Mouse (Mus musculus): ENCODE measurements at regions not wholly inside any gene's neighbourhood (a gene's known extent, or its start where the extent isn't known, plus 50 kb on each side); places are given as distances from the start of the nearest gene placed in this dataset.

- no peak overlapping the region for H3K4me2 ChIP-seq
- 72% methylated on average over 5 of the region's 5 CpGs for WGBS
- H3K27ac ChIP-seq = no peak overlapping the region
- H3K36me3 ChIP-seq (replicated peaks) = no peaks in the 10 kb centered on the region
- H3K4me3 ChIP-seq = no peak overlapping the region
- no peaks in the 10 kb centered on the region for H3K9me3 ChIP-seq
- H3K27me3 ChIP-seq (replicated peaks) = no peaks in the 10 kb centered on the region
- H3K4me1 ChIP-seq = no peaks in the 10 kb centered on the region
- H3K9ac ChIP-seq = no peak overlapping the region
- ATAC-seq (replicated peaks) = no peak
These were observed 114.5 kb upstream of the Habp2 start for GRCm38 (mm10) chr19:56172454-56172853.

- 91% methylated on average over 8 of the region's 8 CpGs for WGBS
- no peak overlapping the region for H3K9ac ChIP-seq
These were observed 110.9 kb upstream of the Habp2 start for GRCm38 (mm10) chr19:56176059-56176458.

GRCm38 (mm10) chr19:56177231-56177745 is 109.6 kb upstream of the Habp2 start:
- H3K4me2 ChIP-seq = no peak overlapping the region
- 64% methylated on average over 12 of the region's 12 CpGs for WGBS
- H3K27ac ChIP-seq = no peak overlapping the region
- H3K9ac ChIP-seq = no peak overlapping the region
- H3K4me1 ChIP-seq = no peaks in the 10 kb centered on the region
- H3K4me3 ChIP-seq = no peak overlapping the region
- no peaks in the 10 kb centered on the region for H3K36me3 ChIP-seq (replicated peaks)
- no peak for ATAC-seq (replicated peaks)
- no peaks in the 10 kb centered on the region for H3K27me3 ChIP-seq (replicated peaks)
- no peaks in the 10 kb centered on the region for H3K9me3 ChIP-seq

More at GRCm38 (mm10) chr19:56176059-56176458, 110.9 kb upstream of the Habp2 start:
- no peak overlapping the region for H3K27ac ChIP-seq
- no peak overlapping the region for H3K4me2 ChIP-seq
- H3K36me3 ChIP-seq (replicated peaks) = no peaks in the 10 kb centered on the region
- no peak for ATAC-seq (replicated peaks)
- H3K4me1 ChIP-seq = no peaks in the 10 kb centered on the region
- H3K4me3 ChIP-seq = no peak overlapping the region
- no peaks in the 10 kb centered on the region for H3K9me3 ChIP-seq
- no peaks in the 10 kb centered on the region for H3K27me3 ChIP-seq (replicated peaks)

- Histone ChIP-seq H3K36me3 (replicated peaks) (no peaks in the 10 kb centered on the region), H3K4me3 (no peak overlapping the region), H3K4me2 (no peak overlapping the region), H3K4me1 (peaks cover 11% of the 10 kb centered on the region), H3K27me3 (replicated peaks) (no peaks in the 10 kb centered on the region), H3K9ac (no peak overlapping the region), H3K27ac (no peak overlapping the region), H3K9me3 (no peaks in the 10 kb centered on the region)
- 59% methylated on average over 5 of the region's 5 CpGs for WGBS
- ATAC-seq (replicated peaks) = no peak
These were observed 101.2 kb upstream of the Habp2 start for GRCm38 (mm10) chr19:56185756-56186155.

- Histone ChIP-seq H3K27me3 (replicated peaks) (no peaks in the 10 kb centered on the region), H3K9ac (no peak overlapping the region), H3K4me1 (peaks cover 15% of the 10 kb centered on the region), H3K36me3 (replicated peaks) (no peaks in the 10 kb centered on the region), H3K27ac (no peak overlapping the region), H3K4me3 (no peak overlapping the region), H3K4me2 (no peak overlapping the region), H3K9me3 (no peaks in the 10 kb centered on the region)
- no peak for ATAC-seq (replicated peaks)
- 97% methylated on average over 1 of the region's 1 CpGs for WGBS
These were observed 97.8 kb upstream of the Habp2 start for GRCm38 (mm10) chr19:56189185-56189584.

GRCm38 (mm10) chr19:56190222-56190621 is 96.7 kb upstream of the Habp2 start:
- no peaks in the 10 kb centered on the region for H3K9me3 ChIP-seq
- no peak overlapping the region for H3K4me2 ChIP-seq
- H3K27me3 ChIP-seq (replicated peaks) = no peaks in the 10 kb centered on the region
- H3K27ac ChIP-seq = 0 out of 2 replicates have a peak overlapping the region, but pooled peaks have one; percentile 17
- H3K4me3 ChIP-seq = no peak overlapping the region
- no peak for ATAC-seq (replicated peaks)
- H3K4me1 ChIP-seq = peaks cover 15% of the 10 kb centered on the region
- H3K9ac ChIP-seq = no peak overlapping the region
- 21% methylated on average over 3 of the region's 3 CpGs for WGBS
- no peaks in the 10 kb centered on the region for H3K36me3 ChIP-seq (replicated peaks)

- H3K27me3 ChIP-seq (replicated peaks) = no peaks in the 10 kb centered on the region
- no peaks in the 10 kb centered on the region for H3K9me3 ChIP-seq
- H3K36me3 ChIP-seq (replicated peaks) = no peaks in the 10 kb centered on the region
- whole genome bisulfite sequencing = 89% methylated on average over 15 of the region's 15 CpGs
- H3K9ac ChIP-seq = no peak overlapping the region
- no peak overlapping the region for H3K4me2 ChIP-seq
- no peak for ATAC-seq (replicated peaks)
- no peak overlapping the region for H3K4me3 ChIP-seq
- 0 out of 2 replicates have a peak, but pooled peaks cover 4% of the 10 kb centered on the region for H3K4me1 ChIP-seq
- no peak overlapping the region for H3K27ac ChIP-seq
These were observed 88.3 kb upstream of the Habp2 start for GRCm38 (mm10) chr19:56198474-56199236.

- Histone ChIP-seq H3K9me3 (no peaks in the 10 kb centered on the region), H3K4me2 (no peak overlapping the region), H3K4me1 (0 out of 2 replicates have a peak, but pooled peaks cover 4% of the 10 kb centered on the region), H3K36me3 (replicated peaks) (no peaks in the 10 kb centered on the region), H3K4me3 (no peak overlapping the region), H3K27ac (no peak overlapping the region), H3K9ac (no peak overlapping the region), H3K27me3 (replicated peaks) (no peaks in the 10 kb centered on the region)
- 59% methylated on average over 14 of the region's 14 CpGs for WGBS
- no peak for ATAC-seq (replicated peaks)
These were observed 87.4 kb upstream of the Habp2 start for GRCm38 (mm10) chr19:56199401-56200150.

GRCm38 (mm10) chr19:56201007-56201682 is 85.8 kb upstream of the Habp2 start:
- Histone ChIP-seq H3K27ac (no peak overlapping the region), H3K9me3 (no peaks in the 10 kb centered on the region), H3K27me3 (replicated peaks) (no peaks in the 10 kb centered on the region), H3K4me1 (0 out of 2 replicates have a peak, but pooled peaks cover 4% of the 10 kb centered on the region), H3K4me3 (no peak overlapping the region), H3K36me3 (replicated peaks) (no peaks in the 10 kb centered on the region), H3K4me2 (no peak overlapping the region), H3K9ac (no peak overlapping the region)
- 88% methylated on average over 9 of the region's 9 CpGs for WGBS
- no peak for ATAC-seq (replicated peaks)

- Histone ChIP-seq H3K27ac (no peak overlapping the region), H3K4me2 (no peak overlapping the region), H3K27me3 (replicated peaks) (no peaks in the 10 kb centered on the region), H3K9me3 (no peaks in the 10 kb centered on the region), H3K4me3 (no peak overlapping the region), H3K36me3 (replicated peaks) (no peaks in the 10 kb centered on the region), H3K9ac (no peak overlapping the region), H3K4me1 (0 out of 2 replicates have a peak, but pooled peaks cover 4% of the 10 kb centered on the region)
- 0 out of 2 replicates have a peak, but pooled peaks have one; percentile 70 for ATAC-seq (replicated peaks)
These were observed 85.0 kb upstream of the Habp2 start for GRCm38 (mm10) chr19:56201738-56202480.

- no peak for ATAC-seq (replicated peaks)
- WGBS = 76% methylated on average over 9 of the region's 9 CpGs
- no peak overlapping the region for H3K4me3 ChIP-seq
- H3K27ac ChIP-seq = no peak overlapping the region
- H3K9ac ChIP-seq = no peak overlapping the region
- 0 out of 2 replicates have a peak, but pooled peaks cover 4% of the 10 kb centered on the region for H3K4me1 ChIP-seq
- no peak overlapping the region for H3K4me2 ChIP-seq
- H3K9me3 ChIP-seq = no peaks in the 10 kb centered on the region
- H3K27me3 ChIP-seq (replicated peaks) = no peaks in the 10 kb centered on the region
- no peaks in the 10 kb centered on the region for H3K36me3 ChIP-seq (replicated peaks)
These were observed 84.3 kb upstream of the Habp2 start for GRCm38 (mm10) chr19:56202481-56203130.

Measured in midbrain, embryonic 15.5 days (tissue).